Mouse (Mus musculus) heart, embryonic 13.5 days (tissue): ENCODE data around the gene Guca2b. TPM values are rescaled to one million over a fixed set of nuclear protein-coding genes. Genes with fewer than 3 reads are reported as not detected.

ENCODE experiments used
- ATAC-seq: fragments of 200-750 bp; cut with Nextera tagmentation; 2 replicates; pipeline ENCODE4 v1.8.0; 2017; ENCODE audit warnings: moderate TSS enrichment; ENCODE audit not compliant: insufficient number of reproducible peaks, low FRiP score, low TSS enrichment; ENCODE audit errors: extremely low read depth
- H3K27ac ChIP-seq: fragments of 300-500 bp; sonication (generic); replicated peaks from 2 replicates; pipeline ENCODE4 v1.5.1; 2015; ENCODE audit warnings: moderate library complexity, mild to moderate bottlenecking, inconsistent platforms
- H3K27me3 ChIP-seq: fragments of 300-500 bp; sonication (generic); replicated peaks from 2 replicates; pipeline ENCODE4 v1.6.1; 2015; ENCODE audit warnings: mild to moderate bottlenecking, inconsistent platforms
- H3K36me3 ChIP-seq: fragments of 300-500 bp; sonication (generic); 2 replicates; pipeline ENCODE4 v1.6.1; 2015; ENCODE audit warnings: mild to moderate bottlenecking, inconsistent platforms
- H3K4me1 ChIP-seq: fragments of 300-500 bp; sonication (generic); 2 replicates; pipeline ENCODE4 v1.6.1; 2015; ENCODE audit warnings: inconsistent platforms
- H3K4me2 ChIP-seq: fragments of 300-500 bp; sonication (generic); 2 replicates; pipeline ENCODE4 v1.6.1; 2015; ENCODE audit warnings: inconsistent platforms, mild to moderate bottlenecking, moderate library complexity
- H3K4me3 ChIP-seq: fragments of 300-500 bp; sonication (generic); 2 replicates; pipeline ENCODE4 v1.5.1; 2015; ENCODE audit warnings: moderate library complexity, mild to moderate bottlenecking, inconsistent platforms
- H3K9ac ChIP-seq: fragments of 300-500 bp; sonication (generic); 2 replicates; pipeline ENCODE4 v1.6.1; 2015; ENCODE audit warnings: inconsistent platforms, mild to moderate bottlenecking, moderate library complexity
- H3K9me3 ChIP-seq: fragments of 300-500 bp; sonication (generic); 2 replicates; pipeline ENCODE4 v1.6.1; 2016; ENCODE audit warnings: inconsistent platforms
- WGBS: fragments of 180-500 bp; shearing (Covaris S2); methylation state at CpG from one replicate; pipeline ENCODE4 v1.1.7; 2015; ENCODE audit warnings: mixed read lengths; 5-methylcytosine and 5-hydroxymethylcytosine counted together
- polyA plus RNA-seq: library from polyadenylated mRNA; unstranded; fragments of >200 nt; fragmentation: Nextera tagmentation; extraction: Ambion mirVana; gene quantifications from 2 replicates; pipeline ENCODE4 v1.2.1, GENCODE M21; 2015

Gene Guca2b
- not detected in 2 replicates for polyA plus RNA-seq

GRCm38 (mm10) chr4:119658731-119659130, at the start of gene Guca2b:
Gene Guca2b, minus strand, starts transcription at chr4:119658954.
- Histone ChIP-seq H3K4me1 (peaks cover 34% of the 10 kb centered on the region), H3K9me3 (peaks cover under 1% of the 10 kb centered on the region; the same call in 1 of the 2 replicates), H3K27me3 (no peaks in the 10 kb centered on the region), H3K4me3 (no peak within 1 kb of the TSS), H3K4me2 (no peak within 1 kb of the TSS), H3K36me3 (no peaks in the 10 kb centered on the region), H3K9ac (no peak within 1 kb of the TSS), H3K27ac (no peak within 1 kb of the TSS)
- WGBS = 92% methylated on average over 4 of the region's 4 CpGs
- ATAC-seq = no peak

GRCm38 (mm10) chr4:119707751-119708150, 49.0 kb upstream of the Guca2b start:
- 31% methylated on average over 3 of the region's 3 CpGs for WGBS
- no peak overlapping the region for H3K4me2 ChIP-seq
- no peaks in the 10 kb centered on the region for H3K9me3 ChIP-seq
- no peaks in the 10 kb centered on the region for H3K36me3 ChIP-seq
- no peak overlapping the region for H3K4me3 ChIP-seq
- no peak overlapping the region for H3K9ac ChIP-seq
- no peaks in the 10 kb centered on the region for H3K4me1 ChIP-seq
- ATAC-seq = no peak
- H3K27ac ChIP-seq = no peak overlapping the region
- H3K27me3 ChIP-seq = no peaks in the 10 kb centered on the region

GRCm38 (mm10) chr4:119707326-119707725, 48.6 kb upstream of the Guca2b start:
- H3K36me3 ChIP-seq = no peaks in the 10 kb centered on the region
- no peaks in the 10 kb centered on the region for H3K4me1 ChIP-seq
- H3K4me3 ChIP-seq = no peak overlapping the region
- H3K9me3 ChIP-seq = no peaks in the 10 kb centered on the region
- WGBS = 63% methylated on average over 5 of the region's 5 CpGs
- H3K27me3 ChIP-seq = no peaks in the 10 kb centered on the region
- ATAC-seq = no peak
- no peak overlapping the region for H3K9ac ChIP-seq
- H3K4me2 ChIP-seq = no peak overlapping the region
- no peak overlapping the region for H3K27ac ChIP-seq

DNA sequence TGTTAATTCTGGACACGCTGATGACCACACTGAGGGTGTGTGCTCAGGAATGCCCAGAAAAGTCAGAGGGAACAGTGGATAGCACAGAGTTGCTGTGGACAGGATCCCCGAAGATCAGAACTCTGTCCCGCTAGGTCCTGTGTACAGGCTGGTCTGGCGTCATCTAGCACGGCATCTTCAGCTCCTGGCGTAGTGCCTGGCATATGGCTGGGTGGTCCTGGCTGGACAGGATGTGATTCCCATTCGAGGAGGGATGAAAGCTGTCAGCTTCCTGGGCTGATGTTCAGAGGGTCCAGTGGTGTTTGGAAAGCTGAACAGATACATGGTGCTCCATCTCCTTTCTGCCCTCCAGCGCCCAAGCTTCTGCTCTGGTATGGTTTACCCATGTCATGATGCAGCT, 45.2 kb upstream of the Guca2b start:
- no peaks in the 10 kb centered on the region; the same call in 1 of the 2 replicates for H3K9me3 ChIP-seq
- H3K36me3 ChIP-seq = no peaks in the 10 kb centered on the region
- ATAC-seq = no peak
- no peak overlapping the region for H3K27ac ChIP-seq
- H3K4me3 ChIP-seq = no peak overlapping the region
- no peak overlapping the region for H3K4me2 ChIP-seq
- WGBS = 78% methylated on average over 8 of the region's 8 CpGs
- H3K9ac ChIP-seq = no peak overlapping the region
- H3K27me3 ChIP-seq = no peaks in the 10 kb centered on the region
- no peaks in the 10 kb centered on the region for H3K4me1 ChIP-seq

DNA sequence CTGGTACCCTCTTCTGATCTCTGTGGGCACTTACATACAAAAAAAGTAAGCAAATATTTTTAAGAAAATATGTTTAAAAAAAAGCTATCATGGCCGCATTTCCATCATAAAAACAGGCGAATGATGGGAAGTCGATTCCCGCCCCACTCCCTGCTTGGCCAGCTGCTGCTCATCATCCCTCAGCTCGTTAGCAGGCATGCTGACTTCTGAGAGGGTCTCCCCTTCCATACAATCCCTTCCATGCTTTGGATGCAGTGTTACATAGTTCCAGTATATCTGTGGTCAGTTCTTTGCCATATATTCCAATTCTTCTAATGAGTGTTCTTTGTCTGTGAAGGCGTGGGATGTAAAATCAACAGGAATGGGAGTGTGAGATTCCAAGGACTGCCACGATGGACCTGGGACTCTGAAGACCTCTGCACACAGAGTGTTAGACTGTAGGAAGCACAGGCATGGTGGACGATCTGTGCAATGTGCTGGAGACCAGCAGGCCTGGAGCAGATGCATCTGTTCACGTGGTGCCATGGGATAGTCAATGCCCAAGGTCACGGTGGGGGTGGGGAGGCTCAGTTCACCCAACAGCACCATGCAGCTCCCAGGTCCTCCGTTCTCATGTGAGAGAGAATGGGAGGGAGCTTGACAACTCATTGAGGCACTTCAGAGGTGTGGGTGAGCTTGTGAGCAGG, 42.7 kb upstream of the Guca2b start:
- ATAC-seq = no peak
- H3K9me3 ChIP-seq = no peaks in the 10 kb centered on the region; the same call in 1 of the 2 replicates
- no peak overlapping the region for H3K27ac ChIP-seq
- no peak overlapping the region for H3K9ac ChIP-seq
- no peak overlapping the region for H3K4me2 ChIP-seq
- H3K4me3 ChIP-seq = no peak overlapping the region
- WGBS = 71% methylated on average over 11 of the region's 11 CpGs
- no peaks in the 10 kb centered on the region for H3K4me1 ChIP-seq
- no peaks in the 10 kb centered on the region for H3K27me3 ChIP-seq
- no peaks in the 10 kb centered on the region for H3K36me3 ChIP-seq

DNA sequence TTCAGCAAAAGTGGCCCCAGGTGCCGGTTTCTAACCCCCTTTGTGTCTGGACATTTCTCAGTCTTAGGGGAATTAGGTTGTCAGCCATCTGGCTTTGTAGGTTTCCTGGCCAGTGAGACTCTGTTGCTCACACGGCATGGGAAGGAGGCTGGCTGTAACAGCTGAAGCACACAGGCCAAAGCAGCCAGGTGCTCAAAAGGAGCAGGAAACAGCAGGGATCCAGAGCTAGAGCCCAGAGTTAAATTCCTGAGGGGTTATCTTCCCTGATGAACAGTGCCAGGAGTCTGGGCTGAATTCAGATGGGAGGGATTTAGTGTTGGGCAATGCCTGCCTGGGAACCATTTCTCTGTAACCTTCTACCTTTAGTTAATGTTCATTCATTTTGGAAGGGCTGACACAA, 39.6 kb upstream of the Guca2b start:
- H3K9ac ChIP-seq = no peak overlapping the region
- H3K4me3 ChIP-seq = no peak overlapping the region
- H3K4me1 ChIP-seq = no peaks in the 10 kb centered on the region
- no peaks in the 10 kb centered on the region; the same call in 1 of the 2 replicates for H3K9me3 ChIP-seq
- ATAC-seq = no peak
- no peaks in the 10 kb centered on the region for H3K27me3 ChIP-seq
- H3K36me3 ChIP-seq = no peaks in the 10 kb centered on the region
- WGBS = 53% methylated on average over 2 of the region's 2 CpGs
- no peak overlapping the region for H3K4me2 ChIP-seq
- no peak overlapping the region for H3K27ac ChIP-seq

DNA sequence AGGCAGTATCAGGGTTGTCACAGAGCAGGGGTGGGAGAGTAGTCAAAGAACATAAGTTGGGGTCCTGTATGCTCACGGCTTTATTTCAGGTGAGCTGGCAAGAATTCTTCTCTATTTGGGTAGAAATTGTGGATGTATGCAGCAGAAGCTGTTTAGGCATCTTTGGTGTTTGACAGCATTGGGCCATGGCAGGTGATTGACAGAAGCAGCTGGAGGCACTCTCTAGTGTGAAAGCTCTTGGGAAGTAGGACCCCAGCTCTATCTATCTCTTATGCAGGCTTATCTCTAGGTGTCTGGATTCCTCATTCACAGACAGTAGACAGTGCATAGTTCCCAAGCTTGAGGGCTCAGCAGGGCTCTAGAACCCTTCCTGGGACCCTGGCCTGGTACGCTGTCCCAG, 27.0 kb upstream of the Guca2b start:
- no peak for ATAC-seq
- Histone ChIP-seq H3K4me1 (peaks cover 9% of the 10 kb centered on the region; the same call in 1 of the 2 replicates), H3K4me3 (no peak overlapping the region), H3K9me3 (no peaks in the 10 kb centered on the region), H3K36me3 (no peaks in the 10 kb centered on the region), H3K9ac (no peak overlapping the region), H3K4me2 (no peak overlapping the region), H3K27me3 (no peaks in the 10 kb centered on the region), H3K27ac (no peak overlapping the region)
- WGBS = 53% methylated on average over 2 of the region's 2 CpGs

GRCm38 (mm10) chr4:119682596-119682995, 23.8 kb upstream of the Guca2b start:
- no peaks in the 10 kb centered on the region for H3K9me3 ChIP-seq
- no peaks in the 10 kb centered on the region for H3K27me3 ChIP-seq
- no peak overlapping the region for H3K4me2 ChIP-seq
- H3K4me3 ChIP-seq = no peak overlapping the region
- H3K27ac ChIP-seq = no peak overlapping the region
- no peak overlapping the region for H3K9ac ChIP-seq
- ATAC-seq = no peak
- peaks cover 9% of the 10 kb centered on the region; the same call in 1 of the 2 replicates for H3K4me1 ChIP-seq
- 53% methylated on average over 5 of the region's 5 CpGs for WGBS
- no peaks in the 10 kb centered on the region for H3K36me3 ChIP-seq

GRCm38 (mm10) chr4:119672685-119673084, 13.9 kb upstream of the Guca2b start:
- WGBS = 15% methylated on average over 5 of the region's 5 CpGs

GRCm38 (mm10) chr4:119671164-119671563, 12.4 kb upstream of the Guca2b start:
- H3K9me3 ChIP-seq = no peaks in the 10 kb centered on the region
- no peak for ATAC-seq

More at GRCm38 (mm10) chr4:119672685-119673084, 13.9 kb upstream of the Guca2b start:
- Histone ChIP-seq H3K27ac (no peak overlapping the region), H3K9me3 (no peaks in the 10 kb centered on the region), H3K4me2 (no peak overlapping the region), H3K4me1 (peaks cover 27% of the 10 kb centered on the region), H3K4me3 (no peak overlapping the region), H3K36me3 (no peaks in the 10 kb centered on the region), H3K27me3 (no peaks in the 10 kb centered on the region), H3K9ac (no peak overlapping the region)
- no peak for ATAC-seq

GRCm38 (mm10) chr4:119670736-119671135, 12.0 kb upstream of the Guca2b start:
- no peak for ATAC-seq
- Histone ChIP-seq H3K36me3 (no peaks in the 10 kb centered on the region), H3K9ac (no peak overlapping the region), H3K4me2 (no peak overlapping the region), H3K9me3 (no peaks in the 10 kb centered on the region), H3K4me1 (peaks cover 35% of the 10 kb centered on the region), H3K27me3 (no peaks in the 10 kb centered on the region), H3K27ac (no peak overlapping the region), H3K4me3 (no peak overlapping the region)
- 74% methylated on average over 6 of the region's 6 CpGs for whole genome bisulfite sequencing

More at GRCm38 (mm10) chr4:119671164-119671563, 12.4 kb upstream of the Guca2b start:
- H3K27ac ChIP-seq = no peak overlapping the region
- H3K4me1 ChIP-seq = peaks cover 30% of the 10 kb centered on the region
- H3K9ac ChIP-seq = no peak overlapping the region
- H3K27me3 ChIP-seq = no peaks in the 10 kb centered on the region
- WGBS = 53% methylated on average over 9 of the region's 9 CpGs
- H3K4me3 ChIP-seq = no peak overlapping the region
- H3K4me2 ChIP-seq = no peak overlapping the region
- no peaks in the 10 kb centered on the region for H3K36me3 ChIP-seq

- Histone ChIP-seq H3K9ac (no peak overlapping the region), H3K4me2 (no peak overlapping the region), H3K27me3 (no peaks in the 10 kb centered on the region), H3K9me3 (no peaks in the 10 kb centered on the region), H3K27ac (no peak overlapping the region), H3K36me3 (no peaks in the 10 kb centered on the region), H3K4me1 (peaks cover 40% of the 10 kb centered on the region), H3K4me3 (no peak overlapping the region)
- 56% methylated on average over 7 of the region's 7 CpGs for WGBS
- ATAC-seq = no peak
These were observed 11.4 kb upstream of the Guca2b start for GRCm38 (mm10) chr4:119670210-119670555.
